Mouse (Mus musculus): Measurements from ENCODE around the gene Pde10a. TPM values are rescaled to one million over a fixed set of nuclear protein-coding genes. Genes with fewer than 3 reads are reported as not detected.

The Pde10a gene
- polyA plus RNA-seq, 1 experiment = 2.0 TPM

DNA sequence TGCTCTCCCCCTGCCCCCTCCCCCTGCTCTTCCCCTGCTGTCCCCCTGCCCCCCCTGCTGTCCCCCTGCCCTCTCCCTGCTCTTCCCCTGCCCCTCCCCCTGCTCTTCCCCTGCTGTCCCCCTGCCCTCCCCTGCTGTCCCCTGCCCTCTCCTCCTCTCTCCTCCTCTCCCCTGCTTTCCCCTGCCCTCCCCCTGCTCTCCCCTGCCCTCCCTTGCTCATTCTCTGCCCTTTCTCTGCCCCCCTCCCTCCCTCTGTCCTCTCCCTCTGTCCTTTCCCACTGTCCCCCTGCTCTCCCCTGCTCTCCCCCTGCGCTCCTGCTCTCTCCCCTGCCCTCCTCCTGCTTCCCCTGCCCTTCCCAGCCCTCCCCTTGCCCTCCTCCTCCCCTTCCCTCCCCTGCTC is 106.5 kb downstream of the Pde10a start:
- no CpG with 5 or more reads among the region's 1 CpGs for WGBS
- no peak for DNase-seq

DNA sequence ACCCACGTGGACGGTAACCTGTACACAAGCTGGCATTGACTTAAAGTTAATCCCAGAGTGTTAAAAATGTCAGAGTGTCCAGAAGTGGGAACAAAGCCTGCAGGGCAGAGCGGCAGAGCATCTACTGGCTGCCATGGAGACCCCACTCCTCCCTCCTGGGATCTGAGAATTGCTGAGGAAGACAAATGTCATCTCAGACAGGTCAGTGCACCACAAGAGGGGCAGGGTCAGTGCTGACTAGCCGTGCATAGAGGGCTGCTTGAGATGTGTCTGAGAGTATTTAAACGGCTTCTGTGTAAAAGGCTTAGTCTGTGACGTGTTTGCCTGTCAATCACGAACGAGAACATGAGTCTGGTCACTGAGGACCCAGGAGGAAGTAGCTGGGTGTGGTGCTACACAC is 108.4 kb downstream of the Pde10a start:
- Histone ChIP-seq H3K27ac (ENCODE audit: insufficient read depth, low read depth, low read length) (no peak overlapping the region), H3K4me1 (ENCODE audit: control insufficient read depth, insufficient read depth, low read length) (no peaks in the 10 kb centered on the region), H3K36me3 (ENCODE audit: control insufficient read depth, insufficient read depth, low read length) (no peaks in the 10 kb centered on the region), H3K4me3 (ENCODE audit: insufficient read depth, low read depth, low read length) (no peak overlapping the region), H3K27me3 (replicated peaks; ENCODE audit: control insufficient read depth, insufficient read depth, low read length) (no peaks in the 10 kb centered on the region)
- TF ChIP-seq CTCF (conservative IDR thresholded peaks at IDR 0.05; ENCODE audit: insufficient read depth, insufficient read length, low read depth, low read length) (no peak), POLR2A (IDR thresholded peaks at IDR 0.05; ENCODE audit: low read depth, low read length) (no peak)
- no peak for DNase-seq
- WGBS = 24% methylated on average over 8 of the region's 8 CpGs

More for the DNA sequence above, 106.5 kb downstream of the Pde10a start:
- Histone ChIP-seq H3K4me3 (ENCODE audit: insufficient read depth, low read depth, low read length) (no peak overlapping the region), H3K4me1 (ENCODE audit: control insufficient read depth, insufficient read depth, low read length) (no peaks in the 10 kb centered on the region), H3K27ac (ENCODE audit: insufficient read depth, low read depth, low read length) (no peak overlapping the region), H3K27me3 (replicated peaks; ENCODE audit: control insufficient read depth, insufficient read depth, low read length) (no peaks in the 10 kb centered on the region), H3K36me3 (ENCODE audit: control insufficient read depth, insufficient read depth, low read length) (no peaks in the 10 kb centered on the region)
- TF ChIP-seq CTCF (conservative IDR thresholded peaks at IDR 0.05; ENCODE audit: insufficient read depth, insufficient read length, low read depth, low read length) = no peak
- no peak for TF ChIP-seq POLR2A (IDR thresholded peaks at IDR 0.05; ENCODE audit: low read depth, low read length)

DNA sequence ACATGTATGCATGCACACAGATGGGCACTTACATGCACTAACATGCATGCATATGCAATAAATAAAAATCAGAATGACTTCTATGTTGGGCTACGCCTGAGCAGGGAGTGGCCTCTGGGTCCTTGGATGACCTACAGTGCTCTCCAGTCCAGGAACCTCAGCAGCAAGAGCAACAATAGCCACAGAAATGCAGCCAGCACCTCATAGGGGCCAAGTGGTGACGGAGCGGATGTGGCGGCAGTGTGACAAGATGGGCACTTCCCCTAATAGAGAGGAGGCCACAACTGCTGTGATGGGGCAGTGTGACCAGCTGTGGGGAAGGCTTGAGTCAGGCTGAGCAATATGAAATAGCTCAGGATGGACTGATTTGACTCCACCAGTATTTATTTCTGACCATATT is 109.3 kb downstream of the Pde10a start:
- H3K27me3 ChIP-seq (replicated peaks; ENCODE audit: control insufficient read depth, insufficient read depth, low read length) = no peaks in the 10 kb centered on the region
- DNase-seq = no peak
- no peak overlapping the region for H3K4me3 ChIP-seq (ENCODE audit: insufficient read depth, low read depth, low read length)
- WGBS = 91% methylated on average over 4 of the region's 4 CpGs
- no peak overlapping the region for H3K27ac ChIP-seq (ENCODE audit: insufficient read depth, low read depth, low read length)
- no peak for TF ChIP-seq POLR2A (IDR thresholded peaks at IDR 0.05; ENCODE audit: low read depth, low read length)
- TF ChIP-seq CTCF (conservative IDR thresholded peaks at IDR 0.05; ENCODE audit: insufficient read depth, insufficient read length, low read depth, low read length) = no peak
- no peaks in the 10 kb centered on the region for H3K36me3 ChIP-seq (ENCODE audit: control insufficient read depth, insufficient read depth, low read length)
- H3K4me1 ChIP-seq (ENCODE audit: control insufficient read depth, insufficient read depth, low read length) = no peaks in the 10 kb centered on the region

DNA sequence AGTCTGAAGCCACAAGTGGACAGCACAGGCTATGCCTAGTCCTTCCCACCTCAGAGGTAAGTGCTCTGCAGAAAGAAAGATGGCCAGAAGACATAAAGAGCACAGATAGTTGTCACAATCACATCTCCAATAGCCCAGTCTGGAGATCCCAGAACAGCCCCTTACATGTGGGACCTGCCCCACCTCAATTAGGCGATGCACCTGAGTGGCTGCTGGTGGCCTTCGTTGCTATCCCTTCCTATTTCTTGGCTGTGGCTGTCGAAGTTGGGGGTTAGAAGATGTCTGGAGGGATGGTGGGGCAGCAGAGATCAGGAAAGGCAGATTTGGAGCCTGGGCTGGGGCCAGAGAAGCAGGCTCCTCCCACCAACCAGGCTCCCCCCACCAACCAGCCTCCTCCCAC is 111.1 kb downstream of the Pde10a start:
- no peaks in the 10 kb centered on the region for H3K36me3 ChIP-seq (ENCODE audit: control insufficient read depth, insufficient read depth, low read length)
- H3K4me1 ChIP-seq (ENCODE audit: control insufficient read depth, insufficient read depth, low read length) = no peaks in the 10 kb centered on the region
- TF ChIP-seq CTCF (conservative IDR thresholded peaks at IDR 0.05; ENCODE audit: insufficient read depth, insufficient read length, low read depth, low read length) = no peak
- TF ChIP-seq POLR2A (IDR thresholded peaks at IDR 0.05; ENCODE audit: low read depth, low read length) = no peak
- DNase-seq = no peak
- H3K27me3 ChIP-seq (replicated peaks; ENCODE audit: control insufficient read depth, insufficient read depth, low read length) = no peaks in the 10 kb centered on the region
- no peak overlapping the region for H3K27ac ChIP-seq (ENCODE audit: insufficient read depth, low read depth, low read length)
- no peak overlapping the region for H3K4me3 ChIP-seq (ENCODE audit: insufficient read depth, low read depth, low read length)
- WGBS = 59% methylated on average over 3 of the region's 3 CpGs

DNA sequence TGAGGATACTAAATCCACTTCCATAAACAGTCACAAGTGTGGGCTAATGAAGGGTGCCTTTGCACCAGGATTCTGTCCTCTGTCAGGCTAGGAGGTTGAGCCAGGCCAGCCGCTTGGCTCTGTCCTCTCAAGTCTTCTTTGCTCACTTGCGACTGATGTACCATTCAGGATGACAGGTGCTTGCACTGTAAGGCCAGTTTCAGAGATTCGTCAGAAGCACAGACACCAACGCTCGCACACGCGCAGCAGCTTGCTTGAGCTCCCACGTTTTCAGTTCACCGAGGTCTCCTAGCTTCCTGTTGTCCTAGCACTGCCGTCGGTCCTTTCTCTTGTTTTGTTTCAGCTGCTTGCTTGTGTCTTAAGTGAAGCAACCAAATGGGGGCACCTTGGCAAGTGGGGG is 111.5 kb downstream of the Pde10a start:
- H3K27me3 ChIP-seq (replicated peaks; ENCODE audit: control insufficient read depth, insufficient read depth, low read length) = no peaks in the 10 kb centered on the region
- TF ChIP-seq CTCF (conservative IDR thresholded peaks at IDR 0.05; ENCODE audit: insufficient read depth, insufficient read length, low read depth, low read length) = no peak
- DNase-seq = no peak

DNA sequence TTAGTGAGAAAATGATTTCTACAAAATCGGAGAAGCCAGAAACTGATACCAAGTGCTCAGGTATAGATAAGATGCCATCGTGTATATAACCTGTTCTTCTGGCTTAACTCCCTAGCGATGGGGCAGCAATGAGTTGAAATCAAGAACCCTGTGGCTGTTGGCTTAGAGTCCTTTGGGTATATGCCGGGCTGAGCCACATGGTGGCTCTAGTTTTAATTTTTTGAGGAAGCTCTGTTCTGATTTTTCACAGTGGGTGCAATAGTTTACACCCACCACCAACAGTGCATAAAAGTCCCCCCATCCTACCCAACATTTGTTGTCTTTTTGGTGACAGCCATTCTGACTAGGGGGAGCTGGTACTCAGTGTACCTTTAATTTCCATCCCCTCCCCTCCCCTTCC is 112.0 kb downstream of the Pde10a start:
- no peak overlapping the region for H3K4me3 ChIP-seq (ENCODE audit: insufficient read depth, low read depth, low read length)
- no peaks in the 10 kb centered on the region for H3K36me3 ChIP-seq (ENCODE audit: control insufficient read depth, insufficient read depth, low read length)
- no peak overlapping the region for H3K27ac ChIP-seq (ENCODE audit: insufficient read depth, low read depth, low read length)
- 42% methylated on average over 4 of the region's 4 CpGs for WGBS
- TF ChIP-seq CTCF (conservative IDR thresholded peaks at IDR 0.05; ENCODE audit: insufficient read depth, insufficient read length, low read depth, low read length) = no peak
- no peak for TF ChIP-seq POLR2A (IDR thresholded peaks at IDR 0.05; ENCODE audit: low read depth, low read length)
- DNase-seq = no peak
- H3K27me3 ChIP-seq (replicated peaks; ENCODE audit: control insufficient read depth, insufficient read depth, low read length) = no peaks in the 10 kb centered on the region
- H3K4me1 ChIP-seq (ENCODE audit: control insufficient read depth, insufficient read depth, low read length) = no peaks in the 10 kb centered on the region

More for the DNA sequence above, 111.5 kb downstream of the Pde10a start:
- no peak overlapping the region for H3K4me3 ChIP-seq (ENCODE audit: insufficient read depth, low read depth, low read length)
- H3K36me3 ChIP-seq (ENCODE audit: control insufficient read depth, insufficient read depth, low read length) = no peaks in the 10 kb centered on the region
- H3K27ac ChIP-seq (ENCODE audit: insufficient read depth, low read depth, low read length) = no peak overlapping the region
- WGBS = 45% methylated on average over 11 of the region's 11 CpGs
- H3K4me1 ChIP-seq (ENCODE audit: control insufficient read depth, insufficient read depth, low read length) = no peaks in the 10 kb centered on the region

DNA sequence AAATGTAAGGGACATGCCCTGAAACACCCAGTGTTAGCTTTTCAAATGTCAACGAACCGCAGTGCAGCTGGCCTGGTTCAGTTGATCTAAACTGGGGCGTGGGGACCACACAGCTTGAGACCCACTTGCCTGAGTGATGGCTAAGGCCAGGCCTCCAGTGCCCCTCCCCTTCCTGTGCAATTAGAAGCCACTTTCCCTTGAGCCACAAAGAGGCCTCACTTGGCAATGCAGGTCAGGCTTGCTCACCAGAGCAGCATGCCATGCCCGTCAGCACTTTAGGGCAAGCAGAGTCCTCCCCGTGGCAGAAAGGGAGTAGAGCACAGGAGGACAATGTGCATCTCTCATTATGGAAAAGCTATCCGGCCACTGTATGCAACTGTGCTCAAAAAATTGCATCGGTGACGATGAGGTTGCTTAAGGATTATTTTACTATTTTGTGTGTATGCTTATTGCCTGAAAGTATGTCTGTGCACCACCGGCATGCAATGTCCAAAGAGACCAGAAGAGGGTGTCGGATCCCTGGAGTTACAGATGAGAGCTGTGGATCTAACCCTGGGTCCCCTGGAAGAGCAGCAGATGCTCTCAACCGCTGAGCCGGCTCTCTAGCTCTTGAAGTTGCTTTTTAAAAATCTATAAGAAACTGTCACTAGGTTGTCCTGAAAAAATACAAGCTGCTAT is 114.7 kb downstream of the Pde10a start:
- WGBS = 82% methylated on average over 12 of the region's 12 CpGs
- peak; percentile 6 for DNase-seq
- Histone ChIP-seq H3K36me3 (ENCODE audit: control insufficient read depth, insufficient read depth, low read length) (no peaks in the 10 kb centered on the region), H3K4me3 (ENCODE audit: insufficient read depth, low read depth, low read length) (no peak overlapping the region), H3K27ac (ENCODE audit: insufficient read depth, low read depth, low read length) (no peak overlapping the region), H3K4me1 (ENCODE audit: control insufficient read depth, insufficient read depth, low read length) (no peaks in the 10 kb centered on the region), H3K27me3 (replicated peaks; ENCODE audit: control insufficient read depth, insufficient read depth, low read length) (no peaks in the 10 kb centered on the region)
- TF ChIP-seq POLR2A (IDR thresholded peaks at IDR 0.05; ENCODE audit: low read depth, low read length) (no peak), CTCF (conservative IDR thresholded peaks at IDR 0.05; ENCODE audit: insufficient read depth, insufficient read length, low read depth, low read length) (peak; percentile 31; the same call in 1 of the 2 replicates)
